Mouse (Mus musculus) layer of hippocampus, adult 9-11 months (tissue): ENCODE results near the gene Xrcc3.

Source experiments
- DNase-seq: peaks from one replicate; pipeline ENCODE4 v3.0.0; 2022

The Xrcc3 gene

DNA sequence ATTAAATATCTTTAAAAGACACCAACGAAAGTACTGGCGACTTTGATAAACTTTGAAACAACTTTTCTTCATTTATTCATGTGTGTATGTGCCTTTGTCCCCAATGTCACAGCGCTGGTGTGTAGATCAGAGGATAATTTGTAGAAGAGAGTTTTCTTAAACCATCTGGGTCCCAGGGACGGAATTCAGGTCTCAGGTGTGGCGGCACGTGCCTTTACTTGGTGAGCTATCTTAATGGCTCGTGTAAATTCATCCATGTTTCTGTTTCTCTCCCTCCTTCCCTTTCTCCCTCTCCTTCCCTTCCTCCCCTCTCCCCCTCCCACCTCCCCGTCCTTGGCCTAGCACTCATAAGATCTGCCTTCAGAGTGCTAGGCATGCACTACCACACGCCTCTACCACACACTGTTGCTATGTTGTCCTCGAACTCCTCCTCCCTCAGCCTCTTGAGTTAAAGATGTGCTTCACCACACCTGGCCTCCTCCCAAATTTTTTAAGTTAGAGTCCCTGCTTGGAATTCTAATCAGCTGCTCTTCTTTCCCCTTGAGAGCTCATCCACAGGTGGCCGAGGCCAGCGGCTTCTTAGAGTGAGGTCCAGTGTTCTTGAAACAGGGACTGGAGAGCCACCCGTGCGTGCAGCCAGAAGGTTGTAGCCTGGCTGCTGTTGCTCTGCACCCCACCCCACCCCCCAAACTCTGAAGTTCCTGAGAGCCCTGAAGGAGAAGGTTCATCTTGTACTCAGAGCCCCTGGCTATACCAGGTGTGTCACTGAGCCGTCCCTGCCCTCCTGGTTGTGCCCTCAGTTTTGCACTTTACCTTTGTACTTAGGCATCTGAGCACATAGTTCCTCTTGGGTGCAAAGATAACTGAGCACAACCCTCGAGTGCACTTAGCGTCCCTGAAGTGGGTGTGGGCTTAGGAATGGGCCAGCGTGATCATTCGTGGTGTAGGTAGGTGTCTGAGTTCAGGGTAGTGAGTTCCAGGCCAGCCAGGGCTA is 1.4 kb upstream of the Xrcc3 start:
- no peak for DNase-seq

DNA sequence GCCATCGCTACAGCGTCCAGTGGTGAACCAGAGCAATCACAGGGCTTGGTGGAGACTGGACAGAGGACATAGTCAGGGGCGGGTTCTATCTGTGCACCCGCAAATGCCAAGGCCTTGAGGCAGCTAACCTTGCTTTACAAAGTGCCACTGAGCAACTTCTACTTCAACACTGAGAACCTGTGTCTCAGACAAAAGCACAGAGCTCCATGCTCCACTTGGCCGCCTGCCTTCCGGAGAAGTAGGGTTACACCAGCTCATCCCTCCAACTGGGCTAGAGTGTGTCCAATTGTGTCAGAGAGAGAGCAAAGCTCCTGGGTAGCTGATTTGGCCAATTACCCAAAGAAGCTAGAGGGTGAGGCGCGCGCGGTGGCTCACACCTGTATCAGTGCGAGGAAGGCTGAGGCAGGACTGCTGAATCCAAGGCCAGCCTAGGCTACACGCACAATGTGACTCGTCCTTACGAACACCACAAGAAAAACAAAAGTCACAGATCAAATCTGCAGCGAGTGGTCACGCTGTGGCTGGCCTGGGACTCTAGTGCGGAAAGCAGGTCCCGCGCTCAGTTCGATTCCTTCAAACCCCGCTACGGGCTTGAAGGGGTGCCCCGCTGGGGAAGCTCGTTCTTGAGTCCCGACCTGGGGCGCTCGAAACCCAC is 435 bp downstream of the Xrcc3 start:
- no peak for DNase-seq

DNA sequence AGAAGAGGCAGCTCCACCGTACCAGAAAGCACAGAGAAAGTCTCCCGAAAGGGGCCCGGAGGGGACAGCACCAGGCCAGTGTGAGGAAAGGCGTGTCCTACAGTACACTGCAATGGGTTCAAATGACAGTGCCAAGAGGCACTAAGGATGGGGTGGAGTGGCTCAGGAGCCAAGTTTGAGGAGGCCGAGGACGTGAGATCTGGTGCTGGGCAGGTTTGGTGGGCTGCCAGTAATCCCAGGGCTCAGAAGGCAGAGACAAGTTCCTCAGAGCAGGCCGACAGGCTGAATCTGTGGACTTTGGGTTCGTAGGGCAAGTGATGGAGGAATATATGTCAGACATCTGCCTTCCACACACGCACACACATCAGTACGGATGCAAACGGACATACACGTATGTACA is 1.1 kb downstream of the Xrcc3 start:
- DNase-seq = no peak

DNA sequence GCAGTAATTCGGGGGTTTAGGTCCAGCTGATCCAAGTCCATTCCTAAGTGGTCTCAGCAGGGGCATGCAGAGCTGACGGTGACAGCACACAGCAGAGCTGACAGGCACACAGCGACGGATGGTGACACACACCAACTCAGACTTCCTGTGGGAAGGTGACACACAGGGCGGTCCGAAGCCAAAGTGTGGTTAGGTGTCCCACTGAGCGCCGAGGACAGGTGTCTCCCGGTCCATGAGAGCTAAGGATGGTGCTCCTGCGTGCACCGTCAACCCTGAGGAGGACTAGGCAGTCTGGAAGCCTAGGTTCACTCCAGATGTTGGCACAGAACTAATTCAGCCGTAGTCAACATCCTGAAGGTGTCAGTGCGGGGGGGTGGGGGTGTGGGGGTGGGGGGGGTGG is 1.6 kb downstream of the Xrcc3 start:
- no peak for DNase-seq

DNA sequence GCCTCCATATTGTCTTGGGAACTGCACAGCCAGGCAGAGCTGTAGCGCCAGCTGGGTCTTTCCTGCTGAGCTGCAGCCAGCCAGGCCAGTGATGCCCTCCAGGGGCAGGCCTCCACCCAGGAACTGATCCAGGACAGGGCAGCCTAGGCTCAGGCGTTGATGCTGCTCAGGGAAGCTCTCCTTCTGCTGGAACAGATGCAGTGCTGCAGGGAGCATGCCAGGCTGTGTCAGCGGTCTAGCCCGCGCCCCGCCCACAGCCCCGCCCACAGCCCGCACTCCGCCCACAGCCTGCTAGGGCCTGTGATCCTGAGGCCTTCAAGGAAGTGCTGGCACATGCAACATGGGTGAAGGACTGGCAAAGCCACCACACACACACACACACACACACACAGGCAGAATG is 3.9 kb downstream of the Xrcc3 start:
- peak; percentile 86 for DNase-seq

DNA sequence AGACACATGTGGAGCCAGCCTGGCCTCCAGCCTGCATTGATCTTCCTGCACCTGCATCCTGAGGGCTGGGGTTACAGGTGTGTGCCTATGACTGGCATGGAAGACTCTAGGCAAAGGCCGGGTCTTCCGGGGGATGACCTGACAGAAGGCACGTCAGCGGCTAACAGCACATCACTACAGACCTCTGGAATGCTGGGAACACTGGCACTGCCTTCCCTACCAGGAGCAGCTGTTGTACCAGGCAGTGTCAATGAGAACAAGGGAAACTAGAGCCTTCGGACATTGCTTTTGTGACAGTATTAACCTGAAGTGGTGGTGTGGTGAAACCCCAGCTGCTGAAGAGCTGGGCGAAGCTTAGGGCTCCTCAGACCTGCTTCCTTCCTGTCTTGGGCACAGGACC is 4.9 kb downstream of the Xrcc3 start:
- DNase-seq = no peak

DNA sequence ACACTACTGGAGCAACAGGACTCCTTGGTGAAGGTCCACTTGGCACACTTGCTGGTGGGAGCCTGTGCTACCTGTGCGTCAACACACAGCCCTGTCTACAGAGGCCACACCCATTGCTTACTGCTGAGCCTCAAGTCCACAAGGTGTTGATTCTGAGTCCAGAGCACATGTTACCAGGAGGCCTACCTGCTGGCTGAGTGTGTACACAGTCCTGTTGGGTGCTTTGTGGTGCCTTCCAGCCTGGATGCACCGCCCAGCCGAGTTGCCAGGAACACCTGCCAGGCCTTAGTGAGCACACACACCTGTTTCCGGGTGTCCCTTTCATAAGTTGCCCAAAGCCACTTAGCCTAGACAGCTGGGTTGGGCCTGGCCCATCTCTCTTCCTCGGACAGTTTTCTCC is 10.1 kb downstream of the Xrcc3 start:
- DNase-seq = no peak

DNA sequence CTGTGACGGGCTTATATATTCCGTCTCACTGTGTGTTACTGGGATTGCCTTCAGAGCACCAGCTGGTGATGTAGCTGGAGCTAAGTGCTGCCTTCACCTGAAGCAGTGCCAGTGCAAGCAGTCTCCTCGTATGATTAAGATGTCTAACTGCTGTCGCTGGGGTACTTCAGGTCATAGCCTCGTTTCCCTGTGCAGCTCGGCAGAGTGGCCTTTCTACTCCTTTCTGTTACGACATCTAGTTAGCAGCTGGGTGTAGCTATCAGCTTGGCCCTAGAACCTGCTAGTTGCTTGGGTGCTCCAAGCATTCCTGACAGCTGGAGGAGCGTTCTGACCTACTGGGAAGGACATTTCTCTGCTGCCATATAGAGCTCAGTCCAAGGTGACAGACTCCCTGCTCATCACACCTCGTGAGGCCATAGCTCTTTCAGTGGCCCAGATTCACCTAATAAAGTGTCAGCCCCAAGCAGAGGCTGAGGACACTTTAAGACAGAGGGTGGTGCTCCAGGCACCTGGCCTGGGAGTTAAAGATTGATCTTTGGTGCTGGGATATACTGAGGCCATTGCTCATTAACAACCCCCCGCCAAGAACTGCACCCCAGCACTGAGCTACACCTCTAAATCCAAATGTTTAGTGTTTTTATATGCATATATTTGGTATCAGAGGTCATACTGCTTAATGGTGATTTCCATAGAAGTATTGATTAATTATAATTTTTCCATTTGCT is 13.1 kb downstream of the Xrcc3 start:
- DNase-seq = no peak

DNA sequence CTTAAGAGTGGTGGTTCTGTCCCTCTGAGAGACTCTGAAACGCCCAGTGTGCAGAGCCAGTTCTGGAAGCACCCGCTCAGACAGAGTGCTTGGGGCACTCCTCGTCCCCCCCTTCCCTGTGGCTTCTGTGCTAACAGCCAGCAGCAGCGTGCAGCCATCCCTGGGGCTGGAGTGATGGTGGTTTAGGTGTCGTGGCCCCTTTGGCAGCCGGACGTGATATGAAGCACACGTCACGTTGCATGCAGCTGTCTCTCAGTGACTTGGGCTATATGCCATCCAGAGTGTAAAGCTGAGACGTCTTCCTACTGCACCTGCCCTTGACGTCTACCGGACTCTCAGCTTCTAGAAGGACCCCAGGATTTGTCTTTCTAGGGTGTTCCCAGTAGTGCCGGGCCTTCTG is 15.2 kb downstream of the Xrcc3 start:
- no peak for DNase-seq

DNA sequence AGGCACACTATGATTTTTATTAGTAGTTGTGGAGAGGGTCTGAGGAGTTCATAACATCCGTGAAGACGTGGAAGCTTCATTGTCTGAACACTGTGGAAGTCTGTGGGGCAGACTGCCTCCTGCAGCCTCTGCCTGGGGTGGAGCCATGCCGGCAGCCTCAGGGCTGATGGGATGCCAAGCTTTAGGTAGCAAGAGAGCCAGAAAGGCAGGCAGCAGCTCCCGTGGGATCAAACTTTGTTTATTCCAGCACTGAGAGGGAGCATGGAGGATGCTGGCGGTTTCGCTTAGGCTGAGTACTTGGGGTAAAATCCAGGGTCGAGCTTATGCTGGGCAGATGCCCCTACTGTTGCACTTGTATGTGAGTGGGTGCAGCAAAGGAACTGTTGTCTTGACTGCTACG is 16.4 kb downstream of the Xrcc3 start:
- no peak for DNase-seq

DNA sequence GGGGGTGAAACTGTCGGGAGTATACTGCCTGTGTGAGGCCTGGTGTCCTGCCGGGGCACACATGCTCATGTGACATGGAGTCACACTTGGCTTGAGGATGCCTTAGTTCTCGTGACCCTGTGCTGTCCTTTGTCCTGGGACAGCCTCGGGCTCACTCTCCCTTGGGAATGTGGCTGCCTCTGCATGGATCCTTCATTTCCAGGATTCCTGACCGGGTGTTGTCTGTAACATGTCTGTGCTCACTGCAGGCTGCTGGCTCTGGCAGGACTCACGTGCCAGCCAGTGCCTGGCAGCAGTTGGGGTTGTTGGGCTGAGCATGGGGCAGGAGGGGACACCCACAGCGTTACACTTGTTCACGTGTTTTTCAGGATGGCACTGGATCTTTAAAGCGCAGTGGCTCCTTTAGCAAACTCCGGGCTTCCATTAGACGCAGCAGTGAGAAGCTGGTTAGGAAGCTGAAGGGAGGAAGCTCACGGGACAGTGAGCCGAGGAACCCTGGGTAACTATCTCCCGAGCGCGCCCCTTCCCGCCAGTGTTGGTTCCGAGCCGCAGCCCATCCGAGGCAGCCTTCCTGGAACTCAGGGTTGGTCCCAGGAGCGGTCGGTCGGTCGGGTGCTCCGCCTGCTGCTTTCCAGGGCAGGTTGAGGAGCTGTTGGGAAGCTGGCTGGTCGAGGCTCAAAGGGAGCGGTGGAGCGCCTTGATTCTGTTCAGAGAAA is 18.3 kb downstream of the Xrcc3 start:
- peak; percentile 78 for DNase-seq

DNA sequence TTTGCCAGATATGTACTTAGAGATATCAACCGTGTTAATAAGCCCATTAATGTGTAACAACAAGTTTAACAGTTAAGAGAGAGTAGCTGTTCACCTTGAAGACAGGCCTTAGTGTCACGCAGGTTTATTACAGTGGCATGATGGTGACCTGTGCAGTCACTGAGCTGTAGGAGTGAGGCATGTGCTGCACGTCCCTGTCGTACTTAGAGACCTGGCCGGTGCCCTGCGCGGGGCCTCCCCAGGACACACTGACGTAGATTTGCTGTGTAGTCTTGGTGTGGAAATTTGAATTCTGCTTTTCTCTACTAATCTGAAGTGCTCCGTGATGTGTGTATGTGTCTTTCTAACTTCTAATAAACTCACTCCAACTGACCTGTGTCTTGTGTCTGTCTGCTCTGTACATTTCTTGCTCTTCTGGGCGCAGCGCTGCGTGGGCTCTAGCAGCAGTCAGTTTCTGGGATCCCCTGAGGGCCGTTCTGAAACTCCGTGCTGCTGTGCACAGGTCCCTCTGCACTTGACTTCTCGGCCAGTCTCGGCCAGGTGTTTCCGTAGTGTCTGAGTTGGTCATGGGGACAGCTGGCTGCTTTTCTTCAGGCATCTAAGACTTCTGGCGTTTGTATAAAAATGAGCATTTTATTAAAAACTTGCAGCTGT is 19.0 kb downstream of the Xrcc3 start:
- DNase-seq = no peak

DNA sequence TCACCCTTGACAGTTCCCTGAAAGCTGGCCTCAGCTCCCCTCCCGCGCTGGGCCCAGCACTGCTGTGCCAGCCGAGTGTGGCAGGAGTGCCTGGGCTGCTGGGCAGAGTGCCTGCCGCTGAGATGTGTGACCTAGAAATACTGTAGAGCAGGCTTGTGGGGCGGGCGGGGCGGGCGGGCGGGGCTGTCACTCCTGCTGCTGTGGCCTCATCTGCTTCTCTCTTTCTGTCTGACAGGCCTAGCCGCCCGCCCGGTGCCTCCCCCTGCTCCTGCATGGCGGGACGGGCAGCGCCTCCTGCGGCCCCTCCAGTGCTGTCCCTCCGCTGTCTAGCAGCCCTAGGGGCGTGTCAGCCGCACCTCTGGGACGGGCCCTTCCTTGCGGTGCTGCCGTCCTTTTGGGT is 19.6 kb downstream of the Xrcc3 start:
- DNase-seq = peak; percentile 72

DNA sequence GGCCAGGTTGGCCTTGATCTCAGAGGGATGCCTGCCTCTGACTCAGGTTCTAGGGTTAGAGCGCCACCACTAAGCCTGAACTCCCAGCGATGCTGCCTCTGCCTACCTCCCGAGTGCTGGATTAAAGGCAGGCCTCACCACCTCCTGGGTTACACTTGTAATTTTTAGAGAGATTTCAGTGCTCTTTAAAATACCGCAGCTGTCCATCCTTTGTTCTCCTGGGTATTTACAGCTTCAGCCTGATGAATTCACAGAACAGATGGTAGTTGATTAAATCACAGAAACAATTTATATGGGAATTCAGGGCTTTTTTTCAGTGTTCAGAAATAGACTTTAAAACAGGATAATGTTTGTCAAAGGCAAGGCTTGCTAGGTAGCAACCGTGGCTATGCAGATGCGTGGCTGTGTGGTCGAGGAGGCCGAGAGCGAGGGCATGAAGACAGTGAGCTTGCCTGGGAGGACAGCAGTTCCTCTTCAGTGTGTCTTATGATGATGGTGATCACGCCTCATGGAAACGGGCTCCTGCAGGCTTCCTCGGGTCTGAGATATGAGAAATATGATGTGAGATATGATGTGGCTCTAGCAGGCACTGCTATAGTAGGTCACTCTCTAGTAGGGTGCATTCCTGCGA is 22.1 kb downstream of the Xrcc3 start:
- DNase-seq = no peak

DNA sequence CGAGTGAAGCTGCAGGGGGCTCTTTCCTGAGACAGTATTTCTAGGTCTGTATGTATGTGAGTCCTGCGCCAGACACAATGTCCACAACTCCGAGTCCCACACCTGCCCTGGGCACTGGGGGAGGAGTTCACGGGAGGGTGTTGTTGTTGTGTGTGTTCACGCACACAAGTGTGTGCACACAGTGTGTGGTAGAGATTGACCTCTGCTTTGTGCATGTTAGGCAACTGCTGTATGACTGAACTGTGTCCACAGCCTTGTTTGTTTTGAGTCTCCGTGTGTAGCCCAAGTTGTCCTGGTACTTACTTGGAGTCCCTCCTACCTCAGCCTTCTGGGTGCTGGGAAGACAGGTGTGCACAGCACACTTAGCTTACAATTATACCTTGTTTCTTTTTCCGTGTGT is 23.0 kb downstream of the Xrcc3 start:
- DNase-seq = no peak

DNA sequence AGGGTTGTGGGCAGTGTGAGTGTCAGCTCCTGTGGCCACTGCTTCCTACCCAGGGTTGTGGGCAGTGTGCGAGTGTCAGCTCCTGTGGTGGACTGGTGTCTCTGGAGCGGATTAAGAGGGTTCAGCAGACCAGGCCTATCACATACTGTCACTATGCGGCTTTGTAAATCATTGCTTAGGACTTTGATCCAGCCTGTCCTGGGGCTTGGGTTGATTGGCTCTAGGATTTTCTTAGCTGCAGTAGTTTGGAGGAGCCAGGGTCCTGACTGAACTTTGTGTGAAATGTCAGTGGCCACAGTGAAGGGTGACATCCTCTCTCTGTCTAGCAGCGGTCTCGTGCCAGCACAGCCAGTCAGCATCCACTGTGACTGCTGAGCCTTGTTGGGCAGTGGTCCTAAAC is 23.6 kb downstream of the Xrcc3 start:
- no peak for DNase-seq

DNA sequence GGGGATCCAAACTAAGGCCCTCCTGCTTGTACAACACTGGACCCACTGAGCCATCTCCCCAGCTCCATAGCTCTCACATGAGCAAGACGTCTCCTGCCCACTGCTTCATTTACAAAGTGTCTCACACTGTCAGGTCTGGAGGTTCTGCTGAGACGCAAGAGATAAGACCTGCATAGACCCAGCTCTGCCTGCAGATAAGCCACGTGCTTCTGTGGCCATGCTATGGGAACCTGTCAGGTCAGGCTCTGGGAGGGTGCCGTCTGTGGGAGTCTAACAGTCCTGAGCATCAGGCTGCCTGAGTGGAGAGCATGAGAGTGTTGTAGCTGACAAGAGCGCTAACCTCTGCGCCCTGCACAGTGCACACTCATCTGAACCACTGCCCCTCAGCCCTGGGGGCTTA is 26.7 kb downstream of the Xrcc3 start:
- no peak for DNase-seq

DNA sequence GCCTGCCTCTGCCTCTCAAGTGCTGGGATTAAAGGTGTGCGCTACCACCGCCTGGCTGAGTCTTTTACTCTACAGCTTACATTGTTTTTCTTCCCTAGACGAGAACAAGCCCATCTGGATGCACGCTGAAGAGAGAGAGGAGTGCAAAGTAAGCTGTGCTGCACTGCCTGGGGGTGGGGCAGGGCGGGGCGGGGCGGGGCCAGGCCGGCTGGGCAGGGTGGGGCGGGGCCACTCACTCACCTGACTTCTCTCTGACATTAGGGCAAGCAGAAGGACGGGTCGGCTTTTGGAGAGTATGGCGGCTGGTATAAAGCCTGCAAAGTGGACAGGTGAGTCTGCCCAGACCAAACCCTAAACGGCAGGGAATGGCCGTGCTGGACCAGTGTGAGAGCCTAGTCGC is 28.5 kb downstream of the Xrcc3 start:
- DNase-seq = no peak

DNA sequence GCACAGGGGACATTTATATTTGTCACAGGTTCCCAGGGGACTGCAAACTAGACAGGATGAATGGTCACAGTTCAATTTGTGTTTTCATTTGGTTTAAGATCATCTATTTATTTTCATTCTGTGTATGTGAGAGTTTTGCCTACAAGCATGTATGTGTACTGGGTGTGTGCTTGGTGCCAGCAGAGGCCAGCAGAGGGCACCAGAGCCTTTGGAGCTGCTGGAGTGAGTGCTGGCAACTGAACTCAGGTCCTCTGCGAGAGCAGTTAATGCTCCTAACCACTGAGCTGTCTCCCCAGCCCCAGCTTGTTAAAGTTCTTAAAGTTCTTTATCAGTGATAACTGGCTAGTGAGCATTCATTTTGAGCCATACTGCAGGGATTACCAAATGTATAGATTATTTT is 34.1 kb downstream of the Xrcc3 start:
- DNase-seq = no peak

DNA sequence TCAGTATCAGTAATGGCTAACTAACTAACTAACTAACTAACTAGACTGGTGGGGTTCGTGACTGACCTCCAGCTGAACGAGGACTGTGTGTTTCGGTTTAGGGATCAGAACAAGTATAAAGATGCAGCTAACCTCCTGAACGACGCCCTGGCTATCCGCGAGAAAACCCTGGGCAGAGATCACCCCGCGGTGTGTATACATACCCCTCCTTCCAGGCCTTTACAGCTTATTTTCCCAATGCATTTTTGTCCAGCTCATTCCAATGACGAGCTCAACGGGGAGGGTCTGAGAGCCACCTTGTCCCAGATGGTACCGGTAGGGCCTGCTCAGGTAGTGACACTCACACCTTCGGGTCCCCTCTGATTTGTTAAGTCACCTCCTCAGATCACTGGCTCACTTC is 35.8 kb downstream of the Xrcc3 start:
- no peak for DNase-seq

DNA sequence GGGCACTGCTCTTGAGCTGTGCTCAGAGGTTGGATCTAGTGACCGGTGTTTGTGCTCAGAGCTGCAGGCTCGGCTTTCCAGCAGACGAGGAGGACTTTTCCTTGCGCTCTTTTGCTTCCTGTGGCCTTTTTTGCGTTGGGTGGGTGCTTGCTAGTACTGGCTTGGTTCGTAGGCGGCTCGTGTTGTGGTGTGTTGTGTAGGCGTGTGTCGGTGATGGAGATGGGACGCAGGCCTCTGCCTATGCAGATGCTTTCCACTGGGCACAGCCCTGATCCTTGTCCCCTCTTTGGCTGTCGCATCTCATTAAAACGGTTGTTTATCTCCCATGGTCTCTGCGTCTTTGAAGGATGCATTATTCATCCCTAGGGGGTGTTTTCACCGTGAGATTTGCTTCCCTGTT is 38.8 kb downstream of the Xrcc3 start:
- no peak for DNase-seq

DNA sequence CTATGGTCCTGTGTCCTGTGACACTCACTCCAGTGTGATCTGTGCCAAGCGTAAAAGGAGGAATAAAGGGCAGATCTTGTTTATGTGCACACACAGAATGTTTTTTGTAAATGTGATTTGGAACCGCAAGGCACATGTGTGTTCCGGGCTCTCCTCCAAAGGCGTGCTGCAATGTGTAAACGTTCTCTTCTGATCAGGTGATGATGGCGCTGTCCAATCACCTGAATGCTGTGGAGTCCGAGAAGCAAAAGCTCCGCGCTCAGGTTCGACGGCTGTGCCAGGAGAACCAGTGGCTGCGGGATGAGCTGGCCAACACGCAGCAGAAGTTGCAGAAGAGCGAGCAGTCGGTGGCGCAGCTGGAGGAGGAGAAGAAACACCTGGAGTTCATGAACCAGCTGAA is 39.5 kb downstream of the Xrcc3 start:
- DNase-seq = no peak
